Mouse (Mus musculus): ENCODE measurements around the gene Rpusd3. TPM values are rescaled to one million over a fixed set of nuclear protein-coding genes. Genes with fewer than 3 reads are reported as not detected.

Rpusd3 gene
- total and polyA plus RNA-seq, 2 experiments: 17.2 to 118 TPM

GRCm38 (mm10) chr6:113377172-113377495, 42.0 kb downstream of the Rpusd3 start:
- Histone ChIP-seq H3K4me1 (ENCODE audit: control insufficient read depth, insufficient read depth, low read length) (peaks cover 7% of the 10 kb centered on the region), H3K9ac (ENCODE audit: low read depth, low read length) (peak overlapping the region; percentile 76), H3K4me3 (ENCODE audit: insufficient read depth, low read depth, low read length) (peak overlapping the region; percentile 72), H3K27me3 (ENCODE audit: control insufficient read depth, insufficient read depth, low read length) (no peaks in the 10 kb centered on the region), H3K79me2 (ENCODE audit: control insufficient read depth, insufficient read depth, low read length) (peaks cover 20% of the 10 kb centered on the region; the same call in 1 of the 2 replicates), H3K27ac (replicated peaks; ENCODE audit: insufficient read depth, low read depth, low read length) (peak overlapping the region; percentile 97), H3K36me3 (ENCODE audit: control insufficient read depth, insufficient read depth, low read length) (peaks cover 10% of the 10 kb centered on the region; the same call in 1 of the 2 replicates)
- peak; percentile 79 for DNase-seq (ENCODE audit: extremely low read depth, low read depth, low spot score)
- WGBS: 4% methylated on average over 7 of the region's 7 CpGs
- TF ChIP-seq CTCF (IDR thresholded peaks at IDR 0.05; ENCODE audit: low read depth, low read length) (no peak), POLR2A (IDR thresholded peaks at IDR 0.05; ENCODE audit: extremely low read depth, insufficient read depth, low read length) (no peak)

- peaks cover 13% of the 10 kb centered on the region; the same call in 1 of the 2 replicates for H3K36me3 ChIP-seq (ENCODE audit: control insufficient read depth, insufficient read depth, low read length)
- no peak overlapping the region for H3K9ac ChIP-seq (ENCODE audit: low read depth, low read length)
- 95% methylated on average over 4 of the region's 4 CpGs for WGBS
- peaks cover 3% of the 10 kb centered on the region for H3K4me1 ChIP-seq (ENCODE audit: control insufficient read depth, insufficient read depth, low read length)
- no peak for DNase-seq (ENCODE audit: extremely low read depth, low read depth, low spot score)
- no peak for TF ChIP-seq CTCF (IDR thresholded peaks at IDR 0.05; ENCODE audit: low read depth, low read length)
- no peak overlapping the region for H3K4me3 ChIP-seq (ENCODE audit: insufficient read depth, low read depth, low read length)
- no peaks in the 10 kb centered on the region for H3K27me3 ChIP-seq (ENCODE audit: control insufficient read depth, insufficient read depth, low read length)
- peaks cover 5% of the 10 kb centered on the region; the same call in 1 of the 2 replicates for H3K79me2 ChIP-seq (ENCODE audit: control insufficient read depth, insufficient read depth, low read length)
- H3K27ac ChIP-seq (replicated peaks; ENCODE audit: insufficient read depth, low read depth, low read length): no peak overlapping the region
Measured at GRCm38 (mm10) chr6:113373491-113373890, 45.6 kb downstream of the Rpusd3 start.

- DNase-seq (ENCODE audit: extremely low read depth, low read depth, low spot score): no peak
- WGBS: 93% methylated on average over 20 of the region's 20 CpGs
- H3K79me2 ChIP-seq (ENCODE audit: control insufficient read depth, insufficient read depth, low read length): no peaks in the 10 kb centered on the region
- peaks cover 15% of the 10 kb centered on the region for H3K36me3 ChIP-seq (ENCODE audit: control insufficient read depth, insufficient read depth, low read length)
- H3K9ac ChIP-seq (ENCODE audit: low read depth, low read length): no peak overlapping the region
- no peak overlapping the region for H3K4me3 ChIP-seq (ENCODE audit: insufficient read depth, low read depth, low read length)
- H3K4me1 ChIP-seq (ENCODE audit: control insufficient read depth, insufficient read depth, low read length): no peaks in the 10 kb centered on the region
- H3K27me3 ChIP-seq (ENCODE audit: control insufficient read depth, insufficient read depth, low read length): no peaks in the 10 kb centered on the region
- TF ChIP-seq POLR2A (IDR thresholded peaks at IDR 0.05; ENCODE audit: extremely low read depth, insufficient read depth, low read length) (no peak), CTCF (IDR thresholded peaks at IDR 0.05; ENCODE audit: low read depth, low read length) (no peak)
- H3K27ac ChIP-seq (replicated peaks; ENCODE audit: insufficient read depth, low read depth, low read length): no peak overlapping the region
Measured at GRCm38 (mm10) chr6:113370194-113370929, 48.8 kb downstream of the Rpusd3 start.

GRCm38 (mm10) chr6:113368577-113368976, 50.6 kb downstream of the Rpusd3 start:
- Histone ChIP-seq H3K27ac (replicated peaks; ENCODE audit: insufficient read depth, low read depth, low read length) (no peak overlapping the region), H3K9ac (ENCODE audit: low read depth, low read length) (no peak overlapping the region), H3K4me1 (ENCODE audit: control insufficient read depth, insufficient read depth, low read length) (peaks cover 3% of the 10 kb centered on the region), H3K79me2 (ENCODE audit: control insufficient read depth, insufficient read depth, low read length) (no peaks in the 10 kb centered on the region), H3K27me3 (ENCODE audit: control insufficient read depth, insufficient read depth, low read length) (no peaks in the 10 kb centered on the region), H3K36me3 (ENCODE audit: control insufficient read depth, insufficient read depth, low read length) (peaks cover 15% of the 10 kb centered on the region), H3K4me3 (ENCODE audit: insufficient read depth, low read depth, low read length) (no peak overlapping the region)
- no peak for DNase-seq (ENCODE audit: extremely low read depth, low read depth, low spot score)
- WGBS: 94% methylated on average over 5 of the region's 5 CpGs
- no peak for TF ChIP-seq POLR2A (IDR thresholded peaks at IDR 0.05; ENCODE audit: extremely low read depth, insufficient read depth, low read length)
- TF ChIP-seq CTCF (IDR thresholded peaks at IDR 0.05; ENCODE audit: low read depth, low read length): no peak

- H3K27ac ChIP-seq (replicated peaks; ENCODE audit: insufficient read depth, low read depth, low read length): no peak overlapping the region
- H3K4me1 ChIP-seq (ENCODE audit: control insufficient read depth, insufficient read depth, low read length): peaks cover 3% of the 10 kb centered on the region
- no peak overlapping the region for H3K9ac ChIP-seq (ENCODE audit: low read depth, low read length)
- DNase-seq (ENCODE audit: extremely low read depth, low read depth, low spot score): no peak
- no peak for TF ChIP-seq POLR2A (IDR thresholded peaks at IDR 0.05; ENCODE audit: extremely low read depth, insufficient read depth, low read length)
- TF ChIP-seq CTCF (IDR thresholded peaks at IDR 0.05; ENCODE audit: low read depth, low read length): no peak
- H3K27me3 ChIP-seq (ENCODE audit: control insufficient read depth, insufficient read depth, low read length): no peaks in the 10 kb centered on the region
- no peaks in the 10 kb centered on the region for H3K79me2 ChIP-seq (ENCODE audit: control insufficient read depth, insufficient read depth, low read length)
- WGBS: 93% methylated on average over 7 of the region's 7 CpGs
- no peak overlapping the region for H3K4me3 ChIP-seq (ENCODE audit: insufficient read depth, low read depth, low read length)
- peaks cover 13% of the 10 kb centered on the region for H3K36me3 ChIP-seq (ENCODE audit: control insufficient read depth, insufficient read depth, low read length)
Measured at GRCm38 (mm10) chr6:113368124-113368523, 51.0 kb downstream of the Rpusd3 start.

GRCm38 (mm10) chr6:113367574-113367973, 51.6 kb downstream of the Rpusd3 start:
- WGBS: 100% methylated on average over 1 of the region's 1 CpGs
- DNase-seq (ENCODE audit: extremely low read depth, low read depth, low spot score): no peak
- Histone ChIP-seq H3K9ac (ENCODE audit: low read depth, low read length) (no peak overlapping the region), H3K27ac (replicated peaks; ENCODE audit: insufficient read depth, low read depth, low read length) (no peak overlapping the region), H3K4me1 (ENCODE audit: control insufficient read depth, insufficient read depth, low read length) (peaks cover 3% of the 10 kb centered on the region), H3K79me2 (ENCODE audit: control insufficient read depth, insufficient read depth, low read length) (no peaks in the 10 kb centered on the region), H3K36me3 (ENCODE audit: control insufficient read depth, insufficient read depth, low read length) (peaks cover 10% of the 10 kb centered on the region), H3K27me3 (ENCODE audit: control insufficient read depth, insufficient read depth, low read length) (no peaks in the 10 kb centered on the region), H3K4me3 (ENCODE audit: insufficient read depth, low read depth, low read length) (no peak overlapping the region)
- TF ChIP-seq CTCF (IDR thresholded peaks at IDR 0.05; ENCODE audit: low read depth, low read length): no peak
- TF ChIP-seq POLR2A (IDR thresholded peaks at IDR 0.05; ENCODE audit: extremely low read depth, insufficient read depth, low read length): no peak

All from liver, adult 2 months (tissue).